Mouse (Mus musculus) embryonic fibroblast, embryonic 13.5 days (primary cell): ENCODE results near the gene Six2.

Experiments used
- CTCF ChIP-seq: IDR thresholded peaks from 2 replicates; pipeline ENCODE4 v1.5.1; 2011; ENCODE audit warnings: mild to moderate bottlenecking, control low read depth, low read length, moderate library complexity, borderline replicate concordance; ENCODE audit not compliant: insufficient read depth
- POLR2A ChIP-seq: IDR thresholded peaks from 2 replicates; pipeline ENCODE4 v1.6.1; 2011; ENCODE audit warnings: low read depth, mild to moderate bottlenecking, control low read depth, low read length, moderate library complexity

GRCm38 (mm10) chr17:85704369-85705260, 16.5 kb upstream of the Six2 start:
- TF ChIP-seq CTCF = no peak
- no peak for TF ChIP-seq POLR2A
